Mouse (Mus musculus): ENCODE results near the gene Calr.
A peak's percentile ranks its signal among the peaks of the same experiment; 100 is the strongest.
"Not testable (repeated sequence)": the region's sequence is repeated elsewhere in the genome, so short reads cannot be mapped to it uniquely, and the experiment has no call there.

The Calr gene

GRCm38 (mm10) chr8:84844397-84845070 lies 2.2 kb downstream of the Calr start:
- DNase-seq (ENCODE audit: low read depth, low spot score): peak; percentile 61

DNA sequence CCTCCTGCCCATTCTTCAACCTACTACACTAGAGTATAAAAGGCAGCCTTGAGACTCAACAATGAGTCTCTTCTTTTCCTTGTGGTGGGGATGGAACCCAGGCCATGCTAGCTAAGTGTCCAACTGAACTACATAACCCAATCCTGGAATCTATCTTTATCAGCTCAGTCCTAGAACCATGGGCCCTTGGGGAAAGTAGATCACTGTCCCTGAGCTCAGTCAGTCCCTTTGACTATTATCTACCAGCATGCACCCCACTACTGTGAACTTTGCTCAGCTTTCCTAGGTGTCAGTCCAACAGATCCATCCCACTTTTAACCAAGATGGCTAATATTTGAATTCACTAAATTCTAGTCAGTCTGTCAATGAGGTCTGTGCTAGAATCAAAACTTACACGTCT lies 5.2 kb downstream of the Calr start:
- no peak for DNase-seq (ENCODE audit: low read depth, low spot score)

DNA sequence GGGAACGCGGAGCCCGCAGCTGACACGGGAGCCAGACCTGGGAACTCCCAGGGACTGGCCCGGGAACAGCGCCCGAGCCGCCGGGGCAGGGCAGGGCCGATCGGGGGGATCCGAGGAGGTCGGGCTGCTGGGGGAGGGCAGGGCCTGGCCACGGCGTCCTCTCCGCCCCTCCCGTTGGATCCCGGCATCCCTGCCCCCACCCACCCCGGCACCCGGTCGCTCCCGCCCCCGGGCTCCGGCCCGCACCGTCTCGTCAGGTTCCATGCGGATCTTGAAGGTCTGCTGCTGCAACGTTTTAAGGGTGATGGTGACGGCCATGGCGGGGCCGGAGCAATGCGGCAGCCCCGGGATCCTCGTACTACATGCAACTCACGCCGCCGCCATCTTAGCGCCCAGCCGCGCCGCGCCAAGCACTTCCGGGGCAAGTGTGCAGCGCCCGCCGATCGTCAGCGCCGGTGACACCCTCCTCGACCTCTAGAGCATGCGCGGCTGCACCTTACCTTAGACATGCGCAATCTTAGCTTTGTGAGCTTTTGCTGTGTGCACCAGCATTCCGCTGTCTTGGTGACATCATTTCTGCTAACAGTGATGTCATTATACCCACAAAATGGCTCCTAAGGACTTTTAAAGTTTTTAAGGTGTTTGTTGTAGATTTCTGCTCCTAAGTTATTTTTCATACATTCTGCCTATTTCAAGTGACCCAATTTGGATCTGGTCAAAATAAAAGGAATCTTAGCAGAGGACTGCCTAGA lies 6.3 kb downstream of the Calr start, which contains the start of gene Rad23a:
TSS of gene Rad23a (minus strand) at position 418 of the 752 bp plus-strand sequence.
- DNase-seq (ENCODE audit: low read depth, low spot score): peak; percentile 98

- no peak for DNase-seq (ENCODE audit: low read depth, low spot score)
Observed at GRCm38 (mm10) chr8:84839875-84840247, 6.9 kb downstream of the Calr start.

- no peak for DNase-seq (ENCODE audit: low read depth, low spot score)
Observed at GRCm38 (mm10) chr8:84839411-84839810, 7.3 kb downstream of the Calr start.

DNA sequence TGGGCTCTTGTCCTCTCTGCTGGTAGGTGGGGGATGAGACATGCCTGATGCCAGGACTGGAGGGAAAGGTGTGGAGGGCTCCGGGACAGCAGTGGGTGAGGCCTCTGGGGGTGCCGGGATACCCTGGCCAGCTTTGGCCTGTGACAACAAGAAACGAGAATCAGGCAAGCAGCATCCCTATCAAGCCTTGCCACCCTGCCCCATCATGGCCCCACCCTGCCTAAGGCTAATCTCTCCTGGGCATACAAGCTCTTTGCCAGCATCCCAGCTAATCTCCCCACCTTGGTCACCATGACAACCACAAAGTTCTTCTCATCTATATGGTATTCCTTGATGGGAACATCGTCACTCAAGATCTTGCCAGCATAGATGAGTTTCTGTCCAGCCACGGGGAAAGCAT lies 8.2 kb downstream of the Calr start:
- no peak for DNase-seq (ENCODE audit: low read depth, low spot score)

DNA sequence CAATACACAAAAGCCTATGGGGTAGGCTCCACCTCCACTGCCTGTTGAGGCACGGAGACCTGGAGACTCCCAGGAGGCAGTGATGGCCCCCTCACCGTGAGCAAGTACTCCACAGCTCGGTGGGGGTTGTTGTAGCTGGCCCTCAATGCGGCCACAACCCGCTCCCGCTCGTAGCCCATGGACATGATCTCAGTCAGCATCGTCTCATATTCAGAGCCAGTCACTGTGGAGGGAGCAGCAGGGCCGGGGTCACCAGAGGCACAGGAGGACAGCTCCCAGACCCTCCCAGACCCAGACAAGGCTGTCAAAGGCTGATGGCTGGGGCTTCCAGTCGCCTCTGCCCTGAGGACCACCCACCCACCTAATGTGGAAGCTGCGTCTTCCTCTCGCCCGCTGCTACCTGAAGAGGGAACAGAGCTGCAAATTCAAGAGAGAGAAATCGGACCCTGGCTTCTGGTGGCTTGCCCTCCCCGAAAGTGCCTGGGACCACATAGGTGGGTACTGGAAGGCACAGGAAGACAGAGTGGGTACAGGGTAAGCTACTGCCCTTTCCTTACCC lies 8.7 kb downstream of the Calr start:
- no peak for DNase-seq (ENCODE audit: low read depth, low spot score)

DNA sequence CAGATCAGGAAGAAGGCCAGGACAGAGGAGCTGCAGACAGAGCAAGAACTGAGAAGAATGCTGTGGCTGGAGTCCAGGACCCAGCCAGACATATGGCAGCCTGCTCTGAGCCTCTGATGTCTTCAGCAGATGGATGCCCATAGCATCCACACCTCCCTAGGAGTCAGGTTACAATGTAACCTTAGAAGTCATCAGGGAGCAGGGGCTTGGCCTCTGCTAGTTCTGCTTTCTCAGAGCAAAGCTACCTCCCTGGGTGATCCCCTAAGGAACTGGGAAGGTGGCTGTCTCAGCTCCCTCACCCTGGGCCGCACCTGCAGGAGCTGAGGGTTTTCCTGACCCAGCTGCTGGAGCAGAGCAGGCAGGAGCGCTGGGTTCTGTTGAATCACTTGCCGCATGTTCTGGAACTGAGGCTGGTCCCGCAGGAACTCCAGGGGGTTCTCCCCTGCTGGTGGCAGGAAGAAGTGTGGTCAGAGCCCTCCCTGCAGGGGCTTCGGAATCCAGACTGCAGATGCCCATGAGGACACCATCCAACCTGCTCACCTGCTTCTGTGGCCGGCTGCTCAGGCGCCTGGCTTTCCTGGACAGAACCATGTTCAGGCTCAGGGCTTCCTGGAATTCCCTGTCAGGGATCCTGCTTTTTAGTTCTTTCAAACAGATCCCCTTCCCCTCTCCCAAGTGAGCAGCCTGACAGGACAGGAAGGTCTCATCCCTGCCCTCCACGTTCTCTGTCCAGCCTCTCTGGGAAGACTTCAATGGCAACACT lies 9.4 kb downstream of the Calr start:
- DNase-seq (ENCODE audit: low read depth, low spot score): peak; percentile 57

GRCm38 (mm10) chr8:84834866-84835855 lies 11.6 kb downstream of the Calr start:
- no peak for DNase-seq (ENCODE audit: low read depth, low spot score)

- DNase-seq (ENCODE audit: low read depth, low spot score): no peak
Observed at GRCm38 (mm10) chr8:84834002-84834865, 12.5 kb downstream of the Calr start.

GRCm38 (mm10) chr8:84832759-84833742 lies 13.7 kb downstream of the Calr start:
- DNase-seq (ENCODE audit: low read depth, low spot score): peak; percentile 30

DNA sequence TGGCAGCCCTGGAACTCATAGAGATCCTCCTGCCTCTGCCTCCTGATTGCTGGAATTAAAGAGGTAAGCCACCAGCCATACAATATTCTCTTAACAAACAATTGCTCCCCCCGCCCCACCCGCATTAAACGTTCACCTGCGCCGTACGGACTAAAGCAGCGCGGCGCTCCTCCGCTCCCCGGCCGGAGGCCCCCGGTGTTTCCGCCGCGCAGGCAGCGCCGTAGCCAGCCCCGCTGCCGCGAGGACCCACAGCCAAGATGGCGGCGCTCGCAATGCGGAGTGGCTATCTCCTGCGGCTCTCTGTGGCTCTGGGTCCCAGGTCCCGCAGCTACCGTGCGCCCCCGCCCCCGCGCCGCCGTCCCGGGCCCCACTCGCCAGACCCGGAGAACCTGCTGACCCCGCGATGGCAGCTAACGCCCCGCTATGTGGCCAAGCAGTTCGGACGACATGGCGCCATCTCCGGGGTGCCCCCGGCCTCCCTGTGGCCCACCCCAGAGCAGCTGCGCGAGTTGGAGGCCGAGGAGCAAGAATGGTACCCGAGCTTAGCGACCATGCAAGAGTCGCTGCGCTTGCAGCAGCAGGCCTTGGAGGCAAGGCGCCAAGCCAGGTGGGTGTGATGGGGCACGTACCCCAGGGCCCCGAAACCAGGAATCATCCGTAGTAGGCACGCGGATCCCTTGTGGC lies 14.6 kb downstream of the Calr start:
- DNase-seq (ENCODE audit: low read depth, low spot score): peak; percentile 76

DNA sequence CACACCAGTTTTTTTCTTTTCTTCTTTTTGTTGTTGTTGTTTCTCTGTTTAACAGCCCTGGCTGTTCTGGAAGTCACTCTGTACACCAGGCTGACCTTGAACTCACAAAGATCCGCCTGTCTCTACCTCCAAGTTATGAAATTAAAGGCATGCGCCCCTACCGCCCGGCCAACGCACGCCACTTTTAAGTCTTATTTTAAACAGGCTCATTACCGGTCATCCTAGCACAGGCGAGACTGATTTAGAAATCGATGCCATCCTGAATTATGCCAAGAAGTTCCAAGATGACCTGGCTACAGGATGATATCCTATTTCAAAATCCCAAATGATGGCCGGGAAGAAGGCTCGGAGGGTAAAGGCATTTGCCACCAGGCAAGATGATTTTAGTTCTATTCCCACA lies 15.2 kb downstream of the Calr start, which contains the start of gene Gadd45gip1:
TSS of gene Gadd45gip1 (plus strand) at position 33 of the 400 bp plus-strand sequence.
- DNase-seq (ENCODE audit: low read depth, low spot score): peak; percentile 89

DNA sequence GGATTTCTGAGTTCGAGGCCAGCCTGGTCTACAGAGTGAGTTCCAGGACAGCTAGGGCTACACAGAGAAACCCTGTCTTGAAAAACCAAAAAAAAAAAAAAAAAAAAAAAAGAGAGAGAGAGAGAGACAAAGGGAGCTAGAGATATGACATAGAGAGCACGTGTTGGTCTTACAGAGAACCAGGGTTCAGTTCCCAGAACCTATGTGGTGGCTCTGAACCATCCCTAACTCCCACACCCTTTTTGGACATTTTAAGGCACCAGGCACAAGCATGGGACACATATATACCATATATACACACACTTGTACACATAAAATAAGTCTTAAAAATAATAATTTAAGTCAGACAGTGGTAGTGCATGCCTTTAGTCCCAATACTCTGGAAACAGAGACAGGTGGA lies 20.2 kb downstream of the Calr start:
- DNase-seq (ENCODE audit: low read depth, low spot score): not testable (repeated sequence)

GRCm38 (mm10) chr8:84825636-84826035 lies 21.1 kb downstream of the Calr start:
- DNase-seq (ENCODE audit: low read depth, low spot score): no peak

DNA sequence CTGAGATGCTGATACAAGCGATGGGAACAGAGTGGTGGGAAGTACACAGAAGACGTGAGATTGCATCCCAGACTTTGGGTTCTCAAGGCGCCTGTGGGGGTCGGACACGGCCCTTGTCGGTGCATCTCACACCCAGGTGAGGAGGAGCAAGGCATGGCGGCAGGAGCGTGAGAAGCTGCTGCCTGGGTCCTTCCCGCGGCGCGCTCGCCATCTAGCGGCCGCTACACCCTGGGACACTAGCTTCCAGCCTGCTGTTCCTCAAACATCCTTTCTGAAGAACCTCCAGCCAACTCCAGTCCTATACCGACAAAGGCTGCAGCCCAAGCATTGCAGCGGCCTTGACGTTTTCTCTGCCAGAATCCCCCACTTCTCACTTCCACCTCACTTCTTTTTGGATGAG lies 23.1 kb downstream of the Calr start:
- DNase-seq (ENCODE audit: low read depth, low spot score): peak; percentile 85

DNA sequence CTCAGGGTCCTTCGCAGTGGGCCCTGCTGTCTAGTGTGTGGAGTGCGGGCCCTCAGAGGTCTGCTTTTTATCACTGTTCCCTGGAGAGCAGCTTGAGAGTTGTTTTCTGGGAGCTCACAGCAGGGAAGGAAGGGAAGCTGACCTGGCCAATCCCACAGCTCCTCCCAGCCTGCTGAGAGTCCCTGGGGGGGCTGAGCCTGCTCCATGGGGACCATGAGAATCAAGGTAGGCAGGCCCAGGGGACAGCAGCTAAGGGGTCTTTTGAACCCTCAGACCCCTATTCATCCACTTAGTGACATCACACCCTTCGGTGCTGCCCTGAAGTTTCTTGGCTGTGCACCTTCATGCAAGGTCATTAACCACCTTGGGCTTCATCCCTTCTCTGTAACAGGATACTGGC lies 24.0 kb downstream of the Calr start, which contains the start of gene Dand5:
TSS of gene Dand5 (minus strand) at position 101 of the 400 bp plus-strand sequence.
- no peak for DNase-seq (ENCODE audit: low read depth, low spot score)

DNA sequence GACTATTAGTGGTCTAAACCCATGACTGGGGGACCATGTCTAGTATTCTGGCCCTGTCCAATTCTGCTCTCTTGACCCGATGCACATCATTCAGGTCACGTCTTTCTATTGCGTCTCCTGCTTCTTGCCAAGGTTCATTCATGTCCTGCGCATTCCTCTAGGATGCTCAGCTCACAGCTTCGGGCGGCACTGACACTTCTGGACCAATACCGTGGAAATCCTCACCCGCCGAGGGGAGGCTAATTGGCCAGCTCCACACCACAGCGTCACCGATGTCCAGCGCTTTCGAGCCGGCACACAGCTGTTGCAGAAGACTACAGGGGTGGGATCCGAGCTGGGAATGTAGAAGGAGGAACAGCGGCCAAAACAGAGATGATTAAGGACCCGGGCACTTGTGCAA lies 30.6 kb downstream of the Calr start:
- no peak for DNase-seq (ENCODE audit: low read depth, low spot score)

All from R1 (cell line).